Mouse (Mus musculus): Measurements from ENCODE around the gene Bud23. TPM values are rescaled to one million over a fixed set of nuclear protein-coding genes. Genes with fewer than 3 reads are reported as not detected.

The Bud23 gene
- total RNA-seq, 1 experiment, result 112 TPM

DNA sequence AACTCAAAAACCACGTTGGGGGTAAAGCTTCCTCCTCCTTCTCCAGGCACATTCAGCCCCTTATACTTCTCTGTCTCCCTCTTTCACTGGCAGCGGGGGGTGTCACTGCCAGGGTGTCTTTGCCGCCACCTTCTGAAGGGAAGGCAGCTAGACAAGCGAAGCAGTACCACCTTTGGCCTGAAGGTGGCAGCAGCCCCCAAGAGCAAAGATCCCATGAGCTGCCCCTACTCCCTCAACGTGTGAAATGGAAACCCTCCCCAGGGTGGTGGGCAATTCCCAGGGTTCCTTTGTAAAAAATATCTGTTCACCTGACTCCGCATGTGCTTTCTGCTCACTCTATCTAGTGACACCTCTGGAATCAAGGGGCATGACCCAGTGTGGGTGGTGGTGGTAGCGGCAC is 49.3 kb downstream of the Bud23 start:
- no peak overlapping the region for H3K27ac ChIP-seq (ENCODE audit: insufficient read depth, low read depth, low read length, poor library complexity, severe bottlenecking)
- peak; percentile 69 for DNase-seq (ENCODE audit: low read depth, low spot score)
- no peak overlapping the region for H3K9ac ChIP-seq (ENCODE audit: insufficient read depth, low read depth, low read length, poor library complexity, severe bottlenecking)
- in situ Hi-C loops (cut with MboI; ENCODE audit: low sequenced_read_pairs in 2 of 2, unreplicated experiment in 2 of 2), result no loop called here
- no peak overlapping the region for H3K4me3 ChIP-seq (ENCODE audit: insufficient read depth in 1 of 2, low read depth in 1 of 2, low read length in 2 of 2, poor library complexity in 1 of 2, severe bottlenecking in 1 of 2)
- TF ChIP-seq ZNF384 (IDR thresholded peaks at IDR 0.05; ENCODE audit: low read depth, low read length) (no peak), ZC3H11A (IDR thresholded peaks at IDR 0.05; ENCODE audit: borderline replicate concordance, low read depth, low read length) (no peak), MAFK (IDR thresholded peaks at IDR 0.05; ENCODE audit: insufficient read depth, low read depth, low read length) (no peak), HCFC1 (IDR thresholded peaks at IDR 0.05; ENCODE audit: borderline replicate concordance, insufficient read depth, low read length) (no peak), CHD2 (IDR thresholded peaks at IDR 0.05; ENCODE audit: low read depth, low read length) (no peak)
- no peaks in the 10 kb centered on the region for H3K9me3 ChIP-seq (ENCODE audit: control insufficient read depth, insufficient read depth, low read depth, low read length)
- peaks cover 0 to 16% of the 10 kb centered on the region in 2 experiments; a peak in 1 of 4 replicates for H3K4me1 ChIP-seq (ENCODE audit: control insufficient read depth in 2 of 2, insufficient read depth in 2 of 2, low read length in 2 of 2, poor library complexity in 1 of 2)
- peaks cover 9% of the 10 kb centered on the region; the same call in 1 of the 2 replicates for H3K36me3 ChIP-seq (ENCODE audit: control insufficient read depth, insufficient read depth, low read length, poor library complexity, severe bottlenecking)

DNA sequence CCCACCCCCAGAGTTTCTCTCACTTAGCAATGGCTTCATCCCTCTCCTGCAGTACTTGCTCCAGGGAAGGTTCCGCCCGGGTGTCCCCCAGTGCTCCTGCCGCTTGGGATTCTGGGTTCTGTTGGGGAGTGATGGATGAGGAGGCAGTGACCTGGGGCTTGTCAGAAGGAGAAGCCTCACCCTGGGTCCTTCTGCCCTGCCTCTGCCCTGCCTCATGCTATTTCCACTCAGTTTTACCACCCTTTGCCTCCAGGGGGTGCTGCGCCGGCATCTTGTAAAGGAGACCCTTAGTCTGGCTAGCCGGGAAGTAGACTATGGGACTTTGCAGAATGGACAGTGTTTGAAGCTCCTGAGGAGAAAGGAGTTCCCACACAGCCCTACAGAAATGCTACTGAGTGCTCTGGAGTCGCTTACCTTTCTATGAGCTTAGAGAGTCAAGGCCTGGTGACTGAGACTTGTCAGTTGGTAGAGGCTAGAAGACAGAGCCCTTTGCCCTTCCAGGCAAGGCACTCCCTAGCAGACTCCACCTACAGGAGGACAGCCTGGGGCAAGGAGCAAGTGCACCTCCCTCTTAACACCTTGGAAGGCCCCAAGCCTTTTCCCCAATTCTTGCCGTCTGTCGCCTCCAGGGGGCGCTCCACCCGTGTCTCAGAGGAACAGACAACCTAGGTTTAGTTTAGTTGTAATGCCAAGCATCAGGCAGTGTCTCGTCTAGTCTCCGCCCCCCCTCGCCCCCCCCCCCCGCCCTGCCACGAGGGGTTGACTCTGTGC is 51.9 kb downstream of the Bud23 start:
- Histone ChIP-seq H3K36me3 (ENCODE audit: control insufficient read depth, insufficient read depth, low read length, poor library complexity, severe bottlenecking) (peaks cover 9% of the 10 kb centered on the region; the same call in 1 of the 2 replicates), H3K27ac (ENCODE audit: insufficient read depth, low read depth, low read length, poor library complexity, severe bottlenecking) (peak overlapping the region; percentile 67), H3K4me1 (ENCODE audit: control insufficient read depth in 2 of 2, insufficient read depth in 2 of 2, low read length in 2 of 2, poor library complexity in 1 of 2) (peaks cover 0 to 13% of the 10 kb centered on the region in 2 experiments; a peak in 1 of 4 replicates), H3K9me3 (ENCODE audit: control insufficient read depth, insufficient read depth, low read depth, low read length) (no peaks in the 10 kb centered on the region), H3K4me3 (ENCODE audit: insufficient read depth in 1 of 2, low read depth in 1 of 2, low read length in 2 of 2, poor library complexity in 1 of 2, severe bottlenecking in 1 of 2) (peak overlapping the region; percentile 55), H3K9ac (ENCODE audit: insufficient read depth, low read depth, low read length, poor library complexity, severe bottlenecking) (peak overlapping the region; percentile 30; the same call in 1 of the 2 replicates)
- DNase-seq (ENCODE audit: low read depth, low spot score), result peak; percentile 97
- TF ChIP-seq HCFC1 (IDR thresholded peaks at IDR 0.05; ENCODE audit: borderline replicate concordance, insufficient read depth, low read length) (no peak), ZNF384 (IDR thresholded peaks at IDR 0.05; ENCODE audit: low read depth, low read length) (no peak), CHD2 (IDR thresholded peaks at IDR 0.05; ENCODE audit: low read depth, low read length) (no peak), MAFK (IDR thresholded peaks at IDR 0.05; ENCODE audit: insufficient read depth, low read depth, low read length) (no peak), ZC3H11A (IDR thresholded peaks at IDR 0.05; ENCODE audit: borderline replicate concordance, low read depth, low read length) (no peak)
- in situ Hi-C loops (cut with MboI; ENCODE audit: low sequenced_read_pairs in 2 of 2, unreplicated experiment in 2 of 2), result no loop called here

DNA sequence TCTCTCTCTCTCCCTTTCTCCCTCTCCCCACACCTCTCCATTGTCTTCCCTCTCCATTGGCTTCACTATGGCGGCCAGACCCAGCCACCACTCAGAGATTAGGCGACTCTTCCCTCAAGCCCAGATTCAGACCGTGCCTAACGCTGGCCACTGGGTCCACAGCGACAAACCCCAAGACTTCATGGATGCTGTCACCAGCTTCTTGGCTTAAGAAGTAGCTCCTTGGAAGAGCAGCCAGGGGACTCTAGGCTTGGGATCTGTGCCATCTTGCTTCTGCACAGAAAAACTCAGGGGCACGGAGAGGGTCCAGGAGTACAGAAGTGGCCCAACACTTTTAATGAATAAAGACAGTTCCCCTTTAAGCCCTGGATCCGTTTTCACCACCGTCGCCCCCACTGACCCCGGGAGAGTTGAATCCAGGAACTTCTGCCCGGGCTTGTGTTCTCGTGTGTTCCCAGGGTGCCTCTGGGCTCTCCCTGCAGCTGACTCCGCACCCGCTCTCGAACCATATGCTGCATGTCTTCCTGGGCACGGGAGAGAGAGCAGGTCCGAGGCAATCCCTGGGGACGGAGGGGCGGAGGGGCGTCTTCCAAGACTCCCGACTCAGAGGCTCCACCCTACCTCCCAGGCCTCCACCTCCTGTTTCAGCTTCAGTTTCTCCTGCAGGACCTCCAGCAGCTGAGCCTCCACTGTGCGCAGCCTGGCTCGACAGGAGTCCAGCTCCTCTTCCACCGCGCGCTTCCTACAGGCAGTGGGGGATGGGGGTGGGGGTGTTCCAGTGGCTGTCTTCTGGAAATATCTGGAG is 52.7 kb downstream of the Bud23 start:
- Histone ChIP-seq H3K9ac (ENCODE audit: insufficient read depth, low read depth, low read length, poor library complexity, severe bottlenecking) (peak overlapping the region; percentile 59), H3K4me1 (ENCODE audit: control insufficient read depth in 2 of 2, insufficient read depth in 2 of 2, low read length in 2 of 2, poor library complexity in 1 of 2) (peaks cover 0 to 13% of the 10 kb centered on the region in 2 experiments; a peak in 1 of 4 replicates), H3K4me3 (ENCODE audit: insufficient read depth in 1 of 2, low read depth in 1 of 2, low read length in 2 of 2, poor library complexity in 1 of 2, severe bottlenecking in 1 of 2) (peak overlapping the region; percentile 55), H3K9me3 (ENCODE audit: control insufficient read depth, insufficient read depth, low read depth, low read length) (no peaks in the 10 kb centered on the region), H3K36me3 (ENCODE audit: control insufficient read depth, insufficient read depth, low read length, poor library complexity, severe bottlenecking) (peaks cover 9% of the 10 kb centered on the region; the same call in 1 of the 2 replicates), H3K27ac (ENCODE audit: insufficient read depth, low read depth, low read length, poor library complexity, severe bottlenecking) (peak overlapping the region; percentile 67)
- in situ Hi-C loops (cut with MboI; ENCODE audit: low sequenced_read_pairs in 2 of 2, unreplicated experiment in 2 of 2), result no loop called here
- no peak for DNase-seq (ENCODE audit: low read depth, low spot score)
- TF ChIP-seq ZC3H11A (IDR thresholded peaks at IDR 0.05; ENCODE audit: borderline replicate concordance, low read depth, low read length) (no peak), HCFC1 (IDR thresholded peaks at IDR 0.05; ENCODE audit: borderline replicate concordance, insufficient read depth, low read length) (no peak), MAFK (IDR thresholded peaks at IDR 0.05; ENCODE audit: insufficient read depth, low read depth, low read length) (no peak), ZNF384 (IDR thresholded peaks at IDR 0.05; ENCODE audit: low read depth, low read length) (no peak), CHD2 (IDR thresholded peaks at IDR 0.05; ENCODE audit: low read depth, low read length) (no peak)

DNA sequence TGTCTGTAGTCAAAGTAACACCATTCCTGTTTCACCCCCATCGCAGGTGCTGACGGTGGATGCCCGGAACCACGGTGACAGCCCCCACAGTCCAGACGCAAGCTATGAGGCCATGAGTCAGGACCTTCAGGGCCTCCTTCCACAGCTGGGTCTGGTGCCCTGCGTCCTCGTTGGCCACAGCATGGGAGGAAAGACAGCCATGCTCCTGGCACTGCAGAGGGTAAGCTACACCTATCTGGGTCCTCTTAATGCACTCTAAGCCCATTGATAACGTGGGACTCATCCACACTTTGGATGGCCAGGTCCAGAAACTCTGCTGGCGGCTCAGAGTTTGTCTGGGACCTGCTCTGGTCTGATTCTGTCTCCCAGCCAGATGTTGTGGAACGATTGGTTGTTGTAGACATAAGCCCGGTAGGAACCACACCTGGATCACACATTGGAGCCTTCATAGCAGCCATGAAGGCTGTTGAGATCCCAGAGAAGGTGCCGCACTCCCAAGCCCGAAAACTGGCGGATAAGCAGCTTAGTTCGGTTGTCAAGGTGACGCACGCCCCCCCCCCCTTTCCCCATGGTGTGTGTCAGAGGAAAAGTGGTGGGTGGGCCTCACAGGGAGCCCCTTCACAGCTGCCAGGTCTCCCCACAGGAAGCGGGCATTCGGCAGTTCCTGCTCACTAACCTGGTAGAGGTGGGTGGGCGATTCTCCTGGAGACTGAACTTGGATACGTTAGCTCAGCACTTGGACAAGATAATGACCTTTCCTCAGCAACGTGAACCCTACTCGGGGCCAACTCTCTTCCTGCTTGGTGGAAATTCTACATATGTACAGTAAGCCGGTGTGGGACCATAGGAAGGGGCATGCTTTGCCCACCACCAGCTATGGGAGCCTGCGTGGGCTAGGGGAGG is 53.7 kb downstream of the Bud23 start:
- Histone ChIP-seq H3K9ac (ENCODE audit: insufficient read depth, low read depth, low read length, poor library complexity, severe bottlenecking) (peak overlapping the region; percentile 59), H3K27ac (ENCODE audit: insufficient read depth, low read depth, low read length, poor library complexity, severe bottlenecking) (peak overlapping the region; percentile 67; the same call in 1 of the 2 replicates), H3K36me3 (ENCODE audit: control insufficient read depth, insufficient read depth, low read length, poor library complexity, severe bottlenecking) (peaks cover 9% of the 10 kb centered on the region; the same call in 1 of the 2 replicates), H3K9me3 (ENCODE audit: control insufficient read depth, insufficient read depth, low read depth, low read length) (no peaks in the 10 kb centered on the region), H3K4me3 (ENCODE audit: insufficient read depth in 1 of 2, low read depth in 1 of 2, low read length in 2 of 2, poor library complexity in 1 of 2, severe bottlenecking in 1 of 2) (peak overlapping the region in 1 of 2 experiments; percentile 55; a peak in 3 of 4 replicates), H3K4me1 (ENCODE audit: control insufficient read depth in 2 of 2, insufficient read depth in 2 of 2, low read length in 2 of 2, poor library complexity in 1 of 2) (peaks cover 0 to 13% of the 10 kb centered on the region in 2 experiments; a peak in 1 of 4 replicates)
- TF ChIP-seq CHD2 (IDR thresholded peaks at IDR 0.05; ENCODE audit: low read depth, low read length) (no peak), HCFC1 (IDR thresholded peaks at IDR 0.05; ENCODE audit: borderline replicate concordance, insufficient read depth, low read length) (no peak), MAFK (IDR thresholded peaks at IDR 0.05; ENCODE audit: insufficient read depth, low read depth, low read length) (no peak), ZNF384 (IDR thresholded peaks at IDR 0.05; ENCODE audit: low read depth, low read length) (no peak), ZC3H11A (IDR thresholded peaks at IDR 0.05; ENCODE audit: borderline replicate concordance, low read depth, low read length) (no peak)
- in situ Hi-C loops (cut with MboI; ENCODE audit: low sequenced_read_pairs in 2 of 2, unreplicated experiment in 2 of 2), result no loop called here
- DNase-seq (ENCODE audit: low read depth, low spot score), result no peak

Measured in ES-E14 (cell line).